Mouse (Mus musculus) hindlimb bud, embryonic 11.5 days (tissue): ENCODE measurements at regions not wholly inside any gene's neighbourhood (a gene's known extent, or its start where the extent isn't known, plus 50 kb on each side); places are given as distances from the start of the nearest gene placed in this dataset.

Experiments
- DNase-seq: peaks from one replicate; pipeline ENCODE4 v3.0.0-alpha.2; 2012; ENCODE audit warnings: low read depth, low spot score; ENCODE audit errors: extremely low spot score

DNA sequence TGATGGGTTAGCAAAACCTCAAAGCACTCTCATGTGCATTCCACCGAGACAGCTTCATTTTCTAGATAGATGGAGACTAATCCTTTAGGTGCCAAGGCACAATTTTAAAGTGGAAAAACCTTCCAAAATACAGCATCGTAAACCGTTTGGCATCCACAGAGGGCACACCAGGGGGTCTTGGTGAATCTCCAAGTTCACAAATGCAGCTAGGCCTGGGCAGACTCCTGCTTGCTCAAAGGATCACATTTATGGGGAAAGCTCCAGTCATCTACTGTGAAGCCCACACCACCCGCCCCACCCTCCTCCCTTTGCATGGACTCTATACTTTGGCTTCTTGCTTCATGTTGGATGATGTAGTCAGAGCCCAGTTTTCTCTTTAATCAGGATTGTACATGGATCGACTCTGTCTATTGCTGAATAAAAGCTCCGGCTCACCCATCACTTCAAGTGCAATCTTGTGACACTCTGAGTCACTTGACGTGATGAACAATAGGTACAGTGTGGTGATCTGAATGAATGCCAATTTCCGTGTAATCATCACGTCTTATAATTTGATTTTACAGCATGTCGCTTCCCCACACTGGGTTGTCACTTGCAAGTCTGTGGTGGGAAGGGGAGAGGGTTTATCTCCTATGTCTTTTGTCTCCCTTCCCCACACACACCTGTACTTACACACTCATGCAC lies 129.2 kb upstream of the Pkdcc start:
- no peak for DNase-seq

DNA sequence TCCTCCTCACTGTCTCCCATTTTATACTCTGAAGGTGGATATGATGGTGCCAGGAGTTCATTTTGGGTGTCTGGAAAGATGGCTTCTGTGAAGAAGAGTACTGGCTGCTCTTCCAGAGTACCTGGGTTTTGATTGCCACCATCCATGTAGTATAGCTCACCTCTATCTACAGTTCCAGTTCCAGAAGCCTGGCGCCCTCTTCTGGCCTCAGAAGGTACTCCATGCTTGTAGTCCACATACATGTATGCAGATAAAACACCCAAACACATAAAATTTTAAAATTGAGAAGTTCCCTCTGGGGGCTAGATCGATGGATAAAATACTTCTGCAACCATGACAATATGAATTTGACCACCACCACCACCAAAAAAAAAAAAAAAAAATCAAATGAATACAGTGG lies 128.4 kb upstream of the Pkdcc start:
- no peak for DNase-seq

DNA sequence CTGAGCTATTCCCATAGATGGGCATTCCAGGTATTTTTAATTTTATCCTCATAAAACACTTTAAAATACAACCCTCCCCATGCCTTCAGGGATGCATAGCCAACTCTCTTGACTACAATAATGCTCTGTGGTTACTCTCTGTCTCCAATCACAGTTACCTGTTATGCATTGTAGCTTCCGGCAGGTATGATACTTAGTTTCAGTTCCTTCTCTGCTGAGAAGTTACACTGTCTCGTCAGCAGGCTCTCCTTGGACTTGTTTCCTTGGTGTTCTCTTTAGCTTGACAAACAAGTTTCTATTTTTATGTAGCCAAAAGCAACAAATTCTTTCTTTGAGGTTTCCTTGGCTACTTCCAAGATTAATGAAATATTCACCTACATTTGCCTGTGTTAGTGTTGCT lies 126.6 kb upstream of the Pkdcc start:
- DNase-seq = no peak

DNA sequence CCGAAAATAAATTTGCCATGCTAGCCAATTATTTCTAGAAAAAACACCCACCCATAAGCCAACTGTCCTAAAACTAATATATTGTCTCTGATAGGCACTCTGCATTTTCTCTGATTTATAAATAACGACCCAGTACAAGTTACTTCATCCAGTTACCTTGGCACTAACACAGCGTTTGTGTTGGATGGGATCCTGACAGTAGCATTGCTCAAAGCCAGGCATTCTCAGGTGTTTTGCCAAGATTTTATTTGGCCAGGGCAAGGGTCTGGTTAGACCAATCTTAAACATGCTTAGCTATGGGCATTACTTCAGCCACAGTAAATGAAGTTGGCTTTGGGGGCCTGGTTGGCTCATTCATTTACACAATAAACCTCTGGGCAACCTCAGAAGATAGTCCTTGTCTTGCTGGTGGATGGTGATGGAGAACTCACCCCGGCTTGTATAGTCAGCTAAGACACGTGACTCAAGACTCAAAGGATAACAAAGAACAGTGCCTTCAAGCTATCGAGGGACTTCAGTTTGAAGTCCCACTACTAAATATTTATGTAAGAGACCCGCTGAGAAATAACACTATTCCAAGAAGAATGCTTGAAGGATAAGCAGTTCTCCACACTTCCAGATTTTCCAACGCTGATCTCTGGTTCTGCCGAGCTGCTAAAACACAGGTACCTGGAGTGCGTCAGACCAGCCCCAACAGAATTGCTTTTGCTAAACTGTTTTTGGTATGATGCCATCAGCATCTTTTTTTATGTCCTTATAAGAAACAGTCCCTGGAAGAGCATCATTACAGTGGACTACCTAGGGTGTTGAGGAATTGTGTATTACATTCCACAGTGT lies 125.0 kb upstream of the Pkdcc start:
- DNase-seq = no peak

DNA sequence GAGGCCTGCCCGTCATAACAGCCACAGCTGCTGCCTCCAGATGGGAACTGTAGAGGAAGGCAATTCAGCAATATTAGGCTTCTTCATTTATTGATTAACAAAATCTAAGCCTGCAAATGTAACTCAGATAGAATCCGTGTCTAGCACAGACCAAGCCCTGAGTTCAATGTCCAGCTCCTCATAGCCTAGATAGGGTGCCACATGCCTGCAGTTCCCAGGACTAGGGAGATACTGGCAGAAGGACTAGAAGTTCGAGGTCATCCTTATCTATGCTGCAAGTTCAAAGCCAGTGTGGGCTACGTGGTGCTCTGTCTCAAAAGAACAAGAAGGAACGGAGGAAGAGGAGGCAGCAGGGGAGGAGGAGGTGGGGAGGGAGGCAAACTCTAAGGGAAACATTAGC lies 121.2 kb upstream of the Pkdcc start:
- no peak for DNase-seq

DNA sequence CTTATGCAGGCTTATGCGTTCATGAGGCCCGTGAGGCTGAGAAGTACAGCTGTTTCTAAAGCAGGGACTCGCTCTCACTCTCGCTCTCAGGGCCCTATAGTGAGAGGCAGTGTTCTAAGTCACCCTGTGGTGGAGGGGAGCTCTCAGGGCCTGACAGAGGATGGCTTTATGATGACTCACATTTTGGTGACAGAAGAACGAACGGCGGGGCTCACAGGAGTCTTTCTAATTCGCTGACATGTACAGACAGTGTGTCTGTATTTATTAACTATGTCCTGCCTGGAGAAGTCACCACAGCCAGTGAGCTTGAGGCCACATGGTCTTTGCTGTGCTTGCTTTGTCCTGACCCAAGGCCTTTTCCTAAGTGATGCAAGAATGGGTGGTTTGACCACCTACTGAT lies 118.6 kb upstream of the Pkdcc start:
- DNase-seq = no peak

DNA sequence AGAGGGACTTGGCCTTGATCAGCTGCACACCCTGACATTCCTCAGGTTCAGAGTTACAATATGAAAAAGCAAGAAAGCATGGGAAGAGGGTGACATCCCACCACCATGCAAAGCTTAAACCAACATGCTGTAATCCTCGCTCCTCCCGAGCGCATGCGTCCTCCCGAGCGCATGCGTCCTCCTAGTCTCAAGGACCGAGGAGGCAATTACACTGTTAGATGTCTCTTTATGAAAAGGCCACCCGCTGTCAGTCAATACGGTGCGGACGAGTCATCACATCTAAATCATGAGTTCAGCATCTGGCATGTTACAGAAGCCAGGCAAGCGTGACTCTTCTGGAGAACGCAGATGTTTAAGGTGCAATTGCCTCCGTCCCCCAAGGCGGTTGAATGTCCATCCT lies 117.1 kb upstream of the Pkdcc start:
- DNase-seq = no peak

DNA sequence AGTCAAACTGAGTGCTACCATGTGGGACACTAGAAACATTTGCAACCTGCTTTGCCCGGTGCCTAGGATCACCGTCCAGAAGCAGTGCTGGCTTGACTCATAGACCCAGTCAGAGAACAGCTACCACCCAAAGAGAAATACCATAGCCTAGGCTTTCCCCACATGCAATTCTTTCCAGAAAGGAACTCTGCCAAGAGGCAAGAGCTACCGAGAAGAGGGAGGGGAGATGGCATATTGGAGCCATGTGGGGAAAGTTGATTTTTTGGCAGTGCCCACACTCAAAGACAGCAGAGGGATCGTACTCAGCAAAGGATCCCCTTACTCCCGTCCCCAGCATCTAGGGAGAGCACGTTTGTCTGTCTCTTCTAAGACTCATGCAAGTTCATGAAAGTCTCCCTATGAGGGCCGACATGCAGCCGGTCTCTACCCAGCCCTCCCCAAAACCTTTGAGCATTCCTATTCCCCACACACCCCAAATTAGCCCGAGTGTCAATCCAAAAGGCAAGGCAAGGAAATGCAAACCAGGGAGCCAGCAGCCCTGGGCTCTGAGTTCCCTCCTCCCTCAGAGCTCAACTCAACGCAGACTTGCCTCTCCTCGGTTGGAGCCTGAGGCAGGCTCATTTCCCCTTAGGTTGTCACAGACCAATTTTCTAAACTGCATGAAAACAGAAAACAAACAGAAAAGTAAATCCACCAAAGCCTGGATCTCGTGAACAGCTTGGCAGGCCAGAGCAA lies 116.2 kb upstream of the Pkdcc start:
- no peak for DNase-seq

DNA sequence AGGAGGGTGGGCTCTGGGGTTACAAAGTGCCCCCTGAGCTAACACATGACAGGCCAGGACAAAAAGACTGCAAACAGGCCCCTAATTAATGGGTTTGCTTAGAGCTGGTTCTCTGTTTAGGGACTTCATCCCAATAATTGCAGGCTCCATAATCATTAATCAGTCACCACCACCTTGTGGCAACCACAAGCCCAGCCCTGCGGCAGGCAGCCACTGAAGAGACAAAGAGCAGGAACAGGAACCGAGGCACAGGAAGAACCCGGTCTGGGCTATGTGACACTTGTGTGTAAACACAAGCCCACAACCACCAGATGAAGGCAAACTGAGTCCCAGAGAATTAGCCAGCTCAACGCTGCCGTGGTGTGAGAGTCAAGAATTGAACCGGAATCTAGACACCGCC lies 114.1 kb upstream of the Pkdcc start:
- no peak for DNase-seq

DNA sequence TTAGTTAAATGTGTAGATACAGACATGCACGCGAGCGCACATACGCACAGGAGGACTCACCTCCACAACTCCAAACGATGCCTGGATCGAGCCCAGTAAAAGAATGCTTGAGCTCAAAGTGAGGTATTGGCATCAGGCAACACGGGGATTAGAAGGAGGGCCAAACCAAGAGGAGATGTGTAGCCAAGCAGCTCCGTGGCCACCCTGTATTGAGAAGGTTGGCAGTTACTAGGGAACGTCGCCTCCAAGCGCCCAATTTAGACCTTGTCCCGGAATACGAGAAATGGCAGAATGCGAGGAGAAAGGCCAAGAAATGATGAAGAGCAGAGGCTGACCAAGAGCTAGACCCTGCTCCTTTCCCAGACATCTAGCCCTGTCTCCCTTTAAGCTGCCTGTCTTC lies 113.3 kb upstream of the Pkdcc start:
- DNase-seq = no peak

DNA sequence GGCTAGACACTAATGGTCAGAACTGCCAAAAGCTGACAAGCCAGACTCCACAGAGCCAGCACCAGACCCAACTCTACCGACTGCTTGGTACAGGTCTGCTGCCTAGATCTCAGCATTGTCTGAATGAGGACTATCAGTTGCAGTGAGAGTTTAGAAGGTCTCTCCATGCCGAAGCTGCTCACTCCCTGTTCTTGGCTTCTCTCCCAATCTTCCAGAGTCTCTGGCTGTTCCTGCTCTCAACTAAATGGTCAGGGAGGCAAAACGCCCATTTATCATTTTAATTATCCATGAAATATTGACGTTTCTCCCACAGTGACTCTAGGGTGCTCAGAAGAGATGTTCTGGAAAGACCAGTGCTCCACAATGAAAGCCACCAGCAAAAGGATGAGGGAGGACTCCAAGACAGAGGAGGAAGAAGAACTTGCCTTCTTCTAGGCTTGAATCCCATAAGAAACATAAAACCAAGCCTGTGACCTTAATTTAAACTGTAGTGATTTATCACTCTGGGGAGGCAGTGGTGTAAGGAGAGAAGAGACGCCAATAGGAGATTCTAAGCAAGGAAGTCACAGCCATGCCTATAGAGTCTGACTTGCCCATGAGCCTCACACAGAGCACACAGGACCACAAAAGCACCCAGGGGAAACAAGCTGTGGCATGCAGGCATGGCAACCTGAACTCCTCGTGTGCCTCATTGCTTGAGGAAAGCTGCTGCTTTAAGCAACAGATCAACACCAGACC lies 112.2 kb upstream of the Pkdcc start:
- no peak for DNase-seq

DNA sequence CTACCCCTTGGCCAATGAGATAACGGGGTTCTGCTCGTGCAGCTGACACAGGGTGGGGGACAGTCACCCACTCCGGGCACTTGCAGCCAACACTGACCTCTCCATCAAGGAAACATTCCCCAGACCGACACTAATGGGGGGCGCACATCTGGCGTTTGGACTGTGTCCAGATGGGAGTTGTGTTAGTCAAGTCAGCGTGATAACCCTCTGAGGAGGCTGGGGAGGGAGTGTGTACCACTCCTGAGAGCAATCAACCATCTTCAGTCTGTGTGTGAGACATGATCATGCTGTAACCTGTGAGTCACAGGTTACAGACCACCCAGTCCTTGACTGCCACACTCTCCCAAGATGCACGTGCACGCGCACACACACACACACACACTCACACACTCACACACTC lies 106.9 kb upstream of the Pkdcc start:
- no peak for DNase-seq

DNA sequence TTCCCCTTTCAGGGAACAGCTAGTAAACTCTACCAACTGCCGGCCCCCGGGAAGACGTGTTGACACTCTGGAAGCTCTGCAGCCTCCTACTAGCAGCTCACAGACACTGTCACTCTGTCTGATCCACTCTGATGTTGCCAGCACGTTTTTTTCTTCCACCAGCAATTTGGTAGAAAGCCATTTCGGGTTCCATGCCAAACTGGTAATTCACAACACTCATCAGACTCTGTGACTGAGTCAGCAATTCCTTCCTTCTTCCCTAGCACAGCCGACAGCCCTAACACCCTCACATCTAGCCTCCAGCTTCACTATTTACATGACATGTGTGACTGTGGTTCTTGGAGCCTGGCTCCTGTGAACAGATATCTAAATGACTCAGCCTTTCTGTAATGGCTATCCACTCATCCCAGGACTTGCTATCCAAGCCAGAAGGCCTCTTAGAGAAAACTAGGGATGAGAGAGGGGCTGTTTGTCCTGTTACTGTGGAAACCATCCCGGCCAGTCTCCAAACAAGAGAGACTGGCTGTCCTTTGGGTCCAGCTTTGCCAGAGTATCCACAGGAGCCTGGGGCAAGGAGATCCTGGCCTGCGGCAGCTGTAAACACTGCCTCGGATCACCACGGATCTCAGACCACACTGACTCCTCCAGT lies 105.2 kb upstream of the Pkdcc start:
- DNase-seq = no peak

DNA sequence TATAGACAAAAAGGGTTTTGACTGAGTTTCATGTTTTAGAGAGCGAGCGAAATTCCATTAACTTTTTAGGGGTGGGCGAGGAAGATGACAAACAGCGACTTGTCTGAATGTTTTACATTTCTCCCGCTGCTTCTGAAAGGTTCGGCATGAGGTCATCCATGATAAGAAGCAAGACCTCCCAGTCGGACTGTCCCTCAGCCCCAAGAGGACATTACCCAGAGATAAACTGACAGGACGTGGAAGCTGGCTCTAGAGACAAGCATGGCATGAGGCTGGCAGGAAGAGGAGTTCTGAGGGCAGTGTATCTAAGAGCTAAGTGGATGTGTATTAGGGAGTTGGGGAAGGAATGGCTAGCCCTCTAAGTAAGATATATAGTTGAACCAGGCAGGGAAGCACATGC lies 104.5 kb upstream of the Pkdcc start:
- DNase-seq = no peak

DNA sequence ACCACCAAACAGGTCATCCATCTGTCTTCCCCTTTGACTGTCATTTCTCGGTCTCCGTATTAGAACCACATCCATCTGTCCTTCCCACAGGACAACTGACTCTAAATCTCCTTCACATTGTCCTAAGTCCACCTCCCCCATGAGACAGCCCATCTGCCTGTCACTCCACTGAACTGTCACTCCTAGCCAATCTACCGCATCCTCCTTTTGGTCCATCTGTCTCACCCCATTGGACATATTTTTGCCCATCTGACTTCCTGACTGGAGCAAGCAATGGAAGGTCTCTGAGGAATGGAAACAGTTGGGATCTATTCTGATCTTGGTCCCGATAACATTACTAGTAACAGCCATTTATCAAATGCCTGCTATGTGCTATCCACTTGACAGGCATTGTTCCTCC lies 99.9 kb upstream of the Pkdcc start:
- DNase-seq = no peak

DNA sequence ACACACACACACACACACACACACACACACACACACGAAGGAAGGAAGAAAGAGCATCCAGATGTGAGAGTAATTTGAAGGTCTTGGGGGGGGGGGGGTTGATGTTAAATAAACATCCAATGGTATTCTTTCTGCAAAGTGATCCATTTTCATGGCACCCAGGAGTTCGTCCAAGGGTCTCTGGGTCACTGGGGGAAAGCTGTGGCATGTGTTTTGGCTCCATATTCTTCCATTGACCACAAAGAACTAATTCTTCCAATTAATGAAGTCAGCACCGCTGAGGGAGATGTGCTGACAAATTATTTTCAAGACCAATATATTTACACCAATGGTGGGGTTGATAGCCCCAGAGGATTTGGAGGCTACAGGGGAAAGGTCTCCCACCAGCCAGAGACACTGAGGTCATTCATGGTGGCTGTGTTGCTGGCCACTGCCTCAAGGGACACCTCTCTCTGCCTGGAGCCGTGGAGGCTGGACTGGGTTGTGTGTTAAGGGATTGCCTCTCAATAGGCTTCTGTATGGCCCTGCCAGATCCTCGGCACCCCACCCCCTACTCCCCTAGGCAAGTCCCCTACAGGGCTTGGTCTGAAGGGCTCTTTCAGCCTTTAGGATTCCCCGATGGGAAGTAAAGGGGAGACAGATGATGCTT lies 99.1 kb upstream of the Pkdcc start:
- DNase-seq = no peak

DNA sequence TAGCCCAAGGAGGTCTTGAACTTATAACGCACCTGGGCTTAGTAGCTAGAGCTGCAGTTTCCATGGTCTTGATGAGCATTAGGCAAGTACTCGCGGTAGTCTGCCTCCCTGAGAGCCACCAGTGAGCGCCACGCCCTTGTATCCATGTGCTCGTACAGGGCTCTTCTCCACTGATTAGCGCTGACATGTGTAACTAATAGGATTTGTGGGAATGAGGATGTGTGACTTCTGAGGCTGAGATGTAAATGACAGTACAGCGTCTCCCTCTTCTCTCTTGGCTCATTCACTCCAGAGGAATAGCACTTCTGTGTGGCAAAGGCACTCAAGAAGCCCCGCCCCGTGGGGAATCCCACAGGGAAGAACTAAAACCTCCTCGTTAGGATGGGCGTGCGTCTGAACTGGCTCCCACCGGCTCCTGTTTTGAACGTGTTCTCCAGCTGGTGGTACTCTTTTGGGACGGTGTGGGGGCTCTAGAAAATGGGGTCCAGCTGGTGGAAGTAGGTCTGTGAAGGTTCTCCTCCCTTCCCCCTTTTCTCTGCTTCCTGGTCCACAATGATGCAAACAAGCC lies 94.3 kb upstream of the Pkdcc start:
- no peak for DNase-seq

DNA sequence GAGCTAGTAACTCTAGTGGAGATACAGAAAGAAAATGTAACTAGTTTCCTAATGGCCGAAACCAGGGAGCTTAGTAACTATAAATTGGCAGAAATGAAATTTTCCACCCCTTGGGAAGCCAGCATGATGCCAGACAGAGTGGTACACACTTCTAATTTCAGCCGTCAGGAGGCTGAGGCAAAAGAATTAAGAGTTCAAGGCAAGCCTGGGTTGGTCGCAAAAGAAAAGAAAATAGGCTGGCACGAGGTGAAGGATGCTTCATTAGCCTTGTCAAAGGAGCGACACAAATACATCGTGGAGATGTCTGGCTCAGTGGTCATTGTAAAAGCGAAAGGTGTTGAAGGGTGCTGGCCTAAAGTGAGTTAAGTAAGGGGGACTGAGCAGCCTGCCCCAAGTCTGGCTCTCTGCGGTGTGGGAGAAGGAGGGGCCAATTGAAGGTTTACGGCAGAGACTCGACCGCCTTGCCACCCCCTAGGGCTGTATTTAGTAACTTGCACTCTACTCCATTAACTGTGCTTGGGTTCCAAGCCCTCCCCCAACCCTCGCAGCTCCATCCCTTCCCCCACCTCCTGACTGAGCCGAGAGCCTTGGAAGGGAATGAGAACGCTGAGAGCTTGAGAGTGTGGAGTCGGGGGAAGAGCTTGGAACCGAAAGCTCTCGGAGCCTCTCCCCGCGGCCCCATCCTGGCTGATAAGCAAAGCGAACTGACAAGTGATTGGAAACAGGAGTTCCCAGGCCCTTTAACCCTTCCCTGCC lies 92.4 kb upstream of the Pkdcc start:
- DNase-seq = no peak

DNA sequence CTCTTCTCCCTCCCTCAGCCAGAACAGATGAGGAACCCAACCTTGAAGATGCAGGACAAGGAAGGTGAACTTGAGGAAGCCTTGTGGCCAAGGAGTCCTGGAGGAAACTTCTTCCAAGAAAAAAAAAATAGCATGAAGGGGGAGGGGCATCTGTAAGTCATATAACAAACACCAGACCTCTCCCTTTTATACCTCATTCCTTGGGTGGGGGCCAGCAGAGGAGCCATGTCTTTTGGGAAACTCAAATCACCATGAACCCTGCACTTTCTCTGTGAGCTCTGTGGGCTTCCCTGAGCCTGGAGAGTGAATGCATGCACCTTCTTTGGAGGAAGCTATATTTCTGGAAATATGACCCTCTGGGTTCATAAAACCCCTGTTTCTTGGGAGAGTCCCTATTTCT lies 90.0 kb upstream of the Pkdcc start:
- no peak for DNase-seq
